Mouse (Mus musculus) MEL (cell line): ENCODE data around the gene Lats2. TPM values are rescaled to one million over a fixed set of nuclear protein-coding genes. Genes with fewer than 3 reads are reported as not detected.

Source experiments
- DNase-seq: peaks from one replicate; pipeline ENCODE4 v3.0.0; 2011; ENCODE audit warnings: low read depth, low spot score
- H3K27ac ChIP-seq: 2 replicates; pipeline ENCODE4 v1.5.1; 2012; ENCODE audit warnings: low read depth, mild to moderate bottlenecking, control low read depth, low read length, moderate library complexity; ENCODE audit not compliant: control insufficient read depth
- H3K27me3 ChIP-seq, 2 experiments: fragments of 150-350 bp in 1 of 2; sonication (generic) in 1 of 2; 2 replicates each; pipeline ENCODE4 v1.6.1; 2012; ENCODE audit warnings: low read length in 2 of 2, mild to moderate bottlenecking in 2 of 2, improper control_type of control experiment in 1 of 2, moderate library complexity in 1 of 2; ENCODE audit not compliant: insufficient read depth in 2 of 2, control insufficient read depth in 1 of 2
- H3K36me3 ChIP-seq, 2 experiments: 2 replicates each; pipeline ENCODE4 v1.6.1; 2012 to 2014; ENCODE audit warnings: low read length in 2 of 2, improper control_type of control experiment in 1 of 2, inconsistent platforms in 1 of 2, mild to moderate bottlenecking in 1 of 2; ENCODE audit not compliant: insufficient read depth in 2 of 2, control insufficient read depth in 1 of 2
- H3K4me1 ChIP-seq, 2 experiments: fragments of 150-350 bp in 1 of 2; sonication (generic) in 1 of 2; 2 replicates each; pipeline ENCODE4 v1.6.1; 2012; ENCODE audit warnings: low read length in 2 of 2, improper control_type of control experiment in 1 of 2, mild to moderate bottlenecking in 1 of 2; ENCODE audit not compliant: insufficient read depth in 2 of 2, control insufficient read depth in 1 of 2
- H3K4me3 ChIP-seq, 2 experiments: fragments of 150-350 bp in 1 of 2; sonication (generic) in 1 of 2; 2 replicates each; pipeline ENCODE4 v1.5.1; 2012; ENCODE audit warnings: low read depth in 2 of 2, low read length in 2 of 2, mild to moderate bottlenecking in 2 of 2, moderate library complexity in 2 of 2, control low read depth in 1 of 2, improper control_type of control experiment in 1 of 2; ENCODE audit not compliant: control insufficient read depth in 1 of 2, insufficient read depth in 1 of 2
- H3K79me2 ChIP-seq: 2 replicates; pipeline ENCODE4 v1.6.1; 2012; ENCODE audit warnings: mild to moderate bottlenecking, low read length, moderate library complexity; ENCODE audit not compliant: control insufficient read depth, poor library complexity, insufficient read depth
- H3K9ac ChIP-seq: 2 replicates; pipeline ENCODE4 v1.6.1; 2012; ENCODE audit warnings: low read depth, mild to moderate bottlenecking, control low read depth, low read length, moderate library complexity; ENCODE audit not compliant: control insufficient read depth, poor library complexity, severe bottlenecking
- H3K9me3 ChIP-seq: fragments of 150-350 bp; sonication (generic); replicated peaks from 2 replicates; pipeline ENCODE4 v1.6.1; 2012; ENCODE audit warnings: mild to moderate bottlenecking, low read length, improper control_type of control experiment, moderate library complexity; ENCODE audit not compliant: insufficient read depth
- CHD1 ChIP-seq: IDR thresholded peaks from 2 replicates; pipeline ENCODE4 v1.6.1; 2012; ENCODE audit warnings: low read depth, mild to moderate bottlenecking, inconsistent platforms, low read length, improper control_type of control experiment
- CHD2 ChIP-seq: IDR thresholded peaks from 2 replicates; pipeline ENCODE4 v1.6.1; 2011; ENCODE audit warnings: low read length, improper control_type of control experiment
- CTCF ChIP-seq, 3 experiments: IDR thresholded peaks in 2 of 3; conservative IDR thresholded peaks in 1 of 3; 2 replicates each; pipeline ENCODE4 v1.5.1; 2011 to 2012; ENCODE audit warnings: low read length in 3 of 3, low read depth in 2 of 3, mild to moderate bottlenecking in 2 of 3, improper control_type of control experiment in 1 of 3, inconsistent platforms in 1 of 3, mixed read lengths in 1 of 3, moderate library complexity in 1 of 3; ENCODE audit not compliant: control insufficient read depth in 1 of 3, insufficient read depth in 1 of 3, poor library complexity in 1 of 3, severe bottlenecking in 1 of 3
- EP300 ChIP-seq, 2 experiments: IDR thresholded peaks; 2 replicates each; pipeline ENCODE4 v1.6.1; 2011; ENCODE audit warnings: improper control_type of control experiment in 2 of 2, low read length in 2 of 2, low read depth in 1 of 2, mild to moderate bottlenecking in 1 of 2
- HCFC1 ChIP-seq: IDR thresholded peaks from 2 replicates; pipeline ENCODE4 v1.6.1; 2012; ENCODE audit warnings: low read depth, mild to moderate bottlenecking, inconsistent platforms, low read length, improper control_type of control experiment, moderate library complexity
- JUND ChIP-seq: IDR thresholded peaks from 2 replicates; pipeline ENCODE4 v1.6.1; 2011; ENCODE audit warnings: low read depth, mild to moderate bottlenecking, improper control_type of control experiment, low read length
- MAFK ChIP-seq: IDR thresholded peaks from 2 replicates; pipeline ENCODE4 v1.6.1; 2011; ENCODE audit warnings: low read depth, mild to moderate bottlenecking, low read length, improper control_type of control experiment, borderline replicate concordance
- MAX ChIP-seq: IDR thresholded peaks from 2 replicates; pipeline ENCODE4 v1.6.1; 2011; ENCODE audit warnings: low read length, improper control_type of control experiment
- MAZ ChIP-seq: IDR thresholded peaks from 2 replicates; pipeline ENCODE4 v1.6.1; 2012; ENCODE audit warnings: low read depth, mild to moderate bottlenecking, inconsistent platforms, low read length, improper control_type of control experiment
- MEF2A ChIP-seq: IDR thresholded peaks from 2 replicates; pipeline ENCODE4 v1.6.1; 2014; ENCODE audit warnings: low read depth, mild to moderate bottlenecking, inconsistent platforms, low read length, improper control_type of control experiment; ENCODE audit not compliant: poor library complexity, insufficient replicate concordance, severe bottlenecking; ENCODE audit errors: extremely low read depth
- NELFE ChIP-seq: IDR thresholded peaks from 2 replicates; pipeline ENCODE4 v1.6.1; 2011; ENCODE audit warnings: low read depth, low read length, improper control_type of control experiment
- NRF1 ChIP-seq: IDR thresholded peaks from 2 replicates; pipeline ENCODE4 v1.6.1; 2014; ENCODE audit warnings: low read depth, mild to moderate bottlenecking, inconsistent platforms, low read length, improper control_type of control experiment, moderate library complexity; ENCODE audit not compliant: poor library complexity, insufficient read depth, severe bottlenecking
- POLR2AphosphoS5 ChIP-seq: IDR thresholded peaks from 2 replicates; pipeline ENCODE4 v1.6.1; 2012; ENCODE audit warnings: low read depth, borderline replicate concordance, mild to moderate bottlenecking, inconsistent platforms, low read length, moderate library complexity, mixed read lengths
- RAD21 ChIP-seq: IDR thresholded peaks from 2 replicates; pipeline ENCODE4 v1.6.1; 2011; ENCODE audit warnings: mild to moderate bottlenecking, low read depth, low read length, improper control_type of control experiment
- RCOR1 ChIP-seq: IDR thresholded peaks from 2 replicates; pipeline ENCODE4 v1.6.1; 2012; ENCODE audit warnings: low read depth, mild to moderate bottlenecking, inconsistent platforms, low read length, improper control_type of control experiment
- SIN3A ChIP-seq: IDR thresholded peaks from 2 replicates; pipeline ENCODE4 v1.6.1; 2012; ENCODE audit warnings: low read length, improper control_type of control experiment, inconsistent platforms
- SMC3 ChIP-seq: IDR thresholded peaks from 2 replicates; pipeline ENCODE4 v1.6.1; 2011; ENCODE audit warnings: low read depth, low read length, improper control_type of control experiment
- TBP ChIP-seq: IDR thresholded peaks from 2 replicates; pipeline ENCODE4 v1.8.0; 2011; ENCODE audit warnings: low read depth, low read length, improper control_type of control experiment
- TCF12 ChIP-seq: IDR thresholded peaks from 2 replicates; pipeline ENCODE4 v1.6.1; 2014; ENCODE audit warnings: low read depth, mild to moderate bottlenecking, inconsistent platforms, low read length, improper control_type of control experiment, moderate library complexity
- UBTF ChIP-seq: IDR thresholded peaks from 2 replicates; pipeline ENCODE4 v1.6.1; 2012; ENCODE audit warnings: low read depth, mild to moderate bottlenecking, inconsistent platforms, low read length, improper control_type of control experiment, moderate library complexity, borderline replicate concordance; ENCODE audit not compliant: insufficient read depth
- USF1 ChIP-seq: IDR thresholded peaks from 2 replicates; pipeline ENCODE4 v1.6.1; 2014; ENCODE audit warnings: low read depth, mild to moderate bottlenecking, inconsistent platforms, low read length, improper control_type of control experiment, moderate library complexity
- ZKSCAN1 ChIP-seq: IDR thresholded peaks from 2 replicates; pipeline ENCODE4 v1.6.1; 2012; ENCODE audit warnings: low read depth, mild to moderate bottlenecking, inconsistent platforms, low read length, improper control_type of control experiment, moderate library complexity
- ZNF384 ChIP-seq: IDR thresholded peaks from 2 replicates; pipeline ENCODE4 v1.6.1; 2012; ENCODE audit warnings: low read depth, mild to moderate bottlenecking, inconsistent platforms, low read length, improper control_type of control experiment
- polyA plus RNA-seq, 2 experiments: library from polyadenylated mRNA; stranded (reverse) in 1 of 2; unstranded in 1 of 2; fragments of >175 nt in 1 of 2; fragments of >200 nt in 1 of 2; gene quantifications; 2 replicates each; pipeline versions ENCODE4 v1.2.1 to v1.2.4; 2012; ENCODE audit warnings: low replicate concordance in 2 of 2, low read depth in 1 of 2; ENCODE audit not compliant: insufficient read length in 2 of 2, insufficient read depth in 1 of 2, missing spikeins in 1 of 2
- total RNA-seq: library from RNA; depleted of rRNA; stranded (reverse); fragments of 300-350 nt; gene quantifications from 2 replicates; pipeline ENCODE4 v1.2.3, GENCODE M21; 2012

Lats2 gene
- total and polyA plus RNA-seq, 3 experiments, result 1.1 to 2.6 TPM; not detected in 1

- Histone ChIP-seq H3K4me1 (no peaks in the 10 kb centered on the region), H3K9ac (no peak overlapping the region), H3K36me3 (no peaks in the 10 kb centered on the region), H3K27ac (no peak overlapping the region), H3K27me3 (no peaks in the 10 kb centered on the region), H3K79me2 (no peaks in the 10 kb centered on the region), H3K9me3 (no peaks in the 10 kb centered on the region), H3K4me3 (no peak overlapping the region)
- no peak for TF ChIP-seq TCF12
- TF ChIP-seq MAZ, result no peak
- TF ChIP-seq TBP, result no peak
- TF ChIP-seq NELFE, result no peak
- TF ChIP-seq HCFC1, result no peak
- TF ChIP-seq JUND, result no peak
- no peak for TF ChIP-seq CHD2
- no peak for TF ChIP-seq ZNF384
- no peak for DNase-seq
These were observed 59.2 kb downstream of the Lats2 start for GRCm38 (mm10) chr14:57699016-57699415.

- H3K36me3 ChIP-seq, result peaks cover 0 to 5% of the 10 kb centered on the region in 2 experiments; a peak in 2 of 4 replicates
- DNase-seq, result no peak
These were observed 62.1 kb downstream of the Lats2 start for GRCm38 (mm10) chr14:57696066-57696465.

GRCm38 (mm10) chr14:57695550-57695949 is 62.6 kb downstream of the Lats2 start:
- Histone ChIP-seq H3K4me1 (peaks cover 2 to 11% of the 10 kb centered on the region in 2 experiments; a peak in 3 of 4 replicates), H3K36me3 (peaks cover 0 to 9% of the 10 kb centered on the region in 2 experiments; a peak in 2 of 4 replicates), H3K9me3 (no peaks in the 10 kb centered on the region), H3K9ac (no peak overlapping the region), H3K27me3 (no peaks in the 10 kb centered on the region), H3K27ac (no peak overlapping the region), H3K79me2 (no peaks in the 10 kb centered on the region), H3K4me3 (no peak overlapping the region)
- TF ChIP-seq RAD21 (peak; percentile 47), USF1 (no peak), SMC3 (peak; percentile 37), CTCF (IDR thresholded peaks at IDR 0.05 in 2 of 3, conservative IDR thresholded peaks at IDR 0.05 in 1 of 3; ENCODE audit: control insufficient read depth in 1 of 3, insufficient read depth in 1 of 3, low read depth in 2 of 3, low read length in 3 of 3, poor library complexity in 1 of 3, severe bottlenecking in 1 of 3) (peak; percentile 21 to 47 (median 46); a peak in 5 of 6 replicates)
- no peak for DNase-seq

More at GRCm38 (mm10) chr14:57696066-57696465, 62.1 kb downstream of the Lats2 start:
- H3K9me3 ChIP-seq, result no peaks in the 10 kb centered on the region
- no peak overlapping the region for H3K27ac ChIP-seq
- peaks cover under 1 to 9% of the 10 kb centered on the region in 2 experiments; a peak in 2 of 4 replicates for H3K4me1 ChIP-seq
- H3K27me3 ChIP-seq, result no peaks in the 10 kb centered on the region
- no peak overlapping the region for H3K4me3 ChIP-seq
- no peak overlapping the region for H3K9ac ChIP-seq
- no peak for TF ChIP-seq EP300 (IDR thresholded peaks at IDR 0.05; ENCODE audit: low read depth in 1 of 2, low read length in 2 of 2)
- no peak for TF ChIP-seq HCFC1
- no peak for TF ChIP-seq NRF1
- no peak for TF ChIP-seq MAFK
- no peak for TF ChIP-seq RAD21
- TF ChIP-seq SIN3A, result no peak
- TF ChIP-seq TCF12, result no peak
- TF ChIP-seq CTCF (IDR thresholded peaks at IDR 0.05 in 2 of 3, conservative IDR thresholded peaks at IDR 0.05 in 1 of 3; ENCODE audit: control insufficient read depth in 1 of 3, insufficient read depth in 1 of 3, low read depth in 2 of 3, low read length in 3 of 3, poor library complexity in 1 of 3, severe bottlenecking in 1 of 3), result no peak
- TF ChIP-seq ZKSCAN1, result no peak
- TF ChIP-seq RCOR1, result no peak
- TF ChIP-seq MAX, result no peak
- no peak for TF ChIP-seq POLR2AphosphoS5
- no peak for TF ChIP-seq UBTF
- TF ChIP-seq MEF2A, result no peak
- no peak for TF ChIP-seq MAZ
- no peak for TF ChIP-seq CHD1
- TF ChIP-seq, all 39 proteins: peak for 0
- no peaks in the 10 kb centered on the region for H3K79me2 ChIP-seq
